Mouse (Mus musculus): ENCODE data around the gene Nmt1. TPM values are rescaled to one million over a fixed set of nuclear protein-coding genes. Genes with fewer than 3 reads are reported as not detected.

Nmt1 gene
- total RNA-seq, 2 experiments from 2014 or later, result 25.2 to 27.1 TPM

Other genes with a start within 250 kb of the Nmt1 start
- not detected in 2 replicates for gene Gjc1, start 208.5 kb upstream of the Nmt1 start, total RNA-seq (2015; ENCODE audit: low replicate concordance)
- gene Gjc1, start 208.5 kb upstream of the Nmt1 start, total RNA-seq (2017; ENCODE audit: low replicate concordance), result not detected in 2 replicates
- not detected in 2 replicates for gene Higd1b, start 192.3 kb upstream of the Nmt1 start, total RNA-seq (2015; ENCODE audit: low replicate concordance)
- gene Higd1b, start 192.3 kb upstream of the Nmt1 start, total RNA-seq (2017; ENCODE audit: low replicate concordance), result not detected in 2 replicates
- 93.7 and 136 TPM in 2 replicates for gene Eftud2, start 147.2 kb upstream of the Nmt1 start, total RNA-seq (2015; ENCODE audit: low replicate concordance)
- gene Eftud2, start 147.2 kb upstream of the Nmt1 start, total RNA-seq (2017; ENCODE audit: low replicate concordance), result 89.9 and 133 TPM in 2 replicates
- gene Ccdc103, start 147.0 kb upstream of the Nmt1 start, total RNA-seq (2015; ENCODE audit: low replicate concordance), result not detected in 2 replicates
- gene Ccdc103, start 147.0 kb upstream of the Nmt1 start, total RNA-seq (2017; ENCODE audit: low replicate concordance), result 1.3 TPM in 1 of 2 replicates, not detected in the other
- gene Fam187a, start 143.0 kb upstream of the Nmt1 start, total RNA-seq (2015; ENCODE audit: low replicate concordance), result not detected in 2 replicates
- not detected in 2 replicates for gene Fam187a, start 143.0 kb upstream of the Nmt1 start, total RNA-seq (2017; ENCODE audit: low replicate concordance)
- gene Gfap, start 127.3 kb upstream of the Nmt1 start, total RNA-seq (2015; ENCODE audit: low replicate concordance), result 31.0 and 38.9 TPM in 2 replicates
- 56.2 and 59.8 TPM in 2 replicates for gene Gfap, start 127.3 kb upstream of the Nmt1 start, total RNA-seq (2017; ENCODE audit: low replicate concordance)
- gene Kif18b, start 103.1 kb upstream of the Nmt1 start, total RNA-seq (2015; ENCODE audit: low replicate concordance), result 174 and 202 TPM in 2 replicates
- 136 and 165 TPM in 2 replicates for gene Kif18b, start 103.1 kb upstream of the Nmt1 start, total RNA-seq (2017; ENCODE audit: low replicate concordance)
- gene C1ql1, start 81.5 kb upstream of the Nmt1 start, total RNA-seq (2015; ENCODE audit: low replicate concordance), result not detected in 2 replicates
- gene C1ql1, start 81.5 kb upstream of the Nmt1 start, total RNA-seq (2017; ENCODE audit: low replicate concordance), result not detected in 2 replicates
- gene Dcakd, start 143 bp downstream of the Nmt1 start, total RNA-seq (2015; ENCODE audit: low replicate concordance), result 6.8 and 13.4 TPM in 2 replicates
- 4.4 and 10.7 TPM in 2 replicates for gene Dcakd, start 143 bp downstream of the Nmt1 start, total RNA-seq (2017; ENCODE audit: low replicate concordance)
- 1.4 TPM in 1 of 2 replicates, not detected in the other for gene Plcd3, start 73.5 kb downstream of the Nmt1 start, total RNA-seq (2015; ENCODE audit: low replicate concordance)
- gene Plcd3, start 73.5 kb downstream of the Nmt1 start, total RNA-seq (2017; ENCODE audit: low replicate concordance), result 3.1 TPM in 1 of 2 replicates, not detected in the other
- 13.4 and 21.6 TPM in 2 replicates for gene Acbd4, start 73.5 kb downstream of the Nmt1 start, total RNA-seq (2015; ENCODE audit: low replicate concordance)
- gene Acbd4, start 73.5 kb downstream of the Nmt1 start, total RNA-seq (2017; ENCODE audit: low replicate concordance), result 25.6 and 60.5 TPM in 2 replicates
- gene Hexim1, start 88.0 kb downstream of the Nmt1 start, total RNA-seq (2015; ENCODE audit: low replicate concordance), result 7.5 and 14.1 TPM in 2 replicates
- 20.8 and 26.7 TPM in 2 replicates for gene Hexim1, start 88.0 kb downstream of the Nmt1 start, total RNA-seq (2017; ENCODE audit: low replicate concordance)
- gene Hexim2, start 104.2 kb downstream of the Nmt1 start, total RNA-seq (2015; ENCODE audit: low replicate concordance), result 1.8 and 3.8 TPM in 2 replicates
- gene Hexim2, start 104.2 kb downstream of the Nmt1 start, total RNA-seq (2017; ENCODE audit: low replicate concordance), result 5.9 and 13.0 TPM in 2 replicates
- 33.2 and 49.9 TPM in 2 replicates for gene Fmnl1, start 142.9 kb downstream of the Nmt1 start, total RNA-seq (2015; ENCODE audit: low replicate concordance)
- 9.2 and 22.3 TPM in 2 replicates for gene Fmnl1, start 142.9 kb downstream of the Nmt1 start, total RNA-seq (2017; ENCODE audit: low replicate concordance)
- 6.3 TPM in 1 of 2 replicates, not detected in the other for gene 1700023F06Rik, start 180.4 kb downstream of the Nmt1 start, total RNA-seq (2015; ENCODE audit: low replicate concordance)
- not detected in 2 replicates for gene 1700023F06Rik, start 180.4 kb downstream of the Nmt1 start, total RNA-seq (2017; ENCODE audit: low replicate concordance)
- gene Spata32, start 190.2 kb downstream of the Nmt1 start, total RNA-seq (2015; ENCODE audit: low replicate concordance), result not detected in 2 replicates
- not detected in 2 replicates for gene Spata32, start 190.2 kb downstream of the Nmt1 start, total RNA-seq (2017; ENCODE audit: low replicate concordance)
- 2.9 and 3.8 TPM in 2 replicates for gene Map3k14, start 239.3 kb downstream of the Nmt1 start, total RNA-seq (2015; ENCODE audit: low replicate concordance)
- gene Map3k14, start 239.3 kb downstream of the Nmt1 start, total RNA-seq (2017; ENCODE audit: low replicate concordance), result 0.51 and 3.8 TPM in 2 replicates

Data from erythroid progenitor cell, adult 5-6 weeks (primary cell).